Mouse (Mus musculus) C2C12 (cell line): Measurements from ENCODE around the gene Map3k7cl.

ENCODE experiments used
- CEBPB ChIP-seq: IDR thresholded peaks from one replicate; pipeline ENCODE4 v1.6.1; 2011; ENCODE audit warnings: low read depth, mild to moderate bottlenecking, control low read depth, moderate library complexity
- CTCF ChIP-seq: IDR thresholded peaks from one replicate; pipeline ENCODE4 v1.5.1; 2011; ENCODE audit not compliant: control insufficient read depth, insufficient read depth, insufficient read length
- MAX ChIP-seq: IDR thresholded peaks from one replicate; pipeline ENCODE4 v1.6.1; 2011; ENCODE audit warnings: mild to moderate bottlenecking, control low read depth
- USF1 ChIP-seq: IDR thresholded peaks from one replicate; pipeline ENCODE4 v1.6.1; 2011; ENCODE audit warnings: low read depth, mild to moderate bottlenecking, control low read depth, moderate library complexity

- TF ChIP-seq CTCF (no peak), MAX (no peak), USF1 (no peak), CEBPB (no peak)
These were observed 16.5 kb downstream of the Map3k7cl start for GRCm38 (mm10) chr16:87569576-87570105.
